Mouse (Mus musculus): Measurements from ENCODE around the gene Taok3. TPM values are rescaled to one million over a fixed set of nuclear protein-coding genes. Genes with fewer than 3 reads are reported as not detected.

Taok3 gene
- total and polyA plus RNA-seq, 3 experiments, result 58.4 to 213 (median 139) TPM

GRCm38 (mm10) chr5:117248351-117248750 lies 128.4 kb downstream of the Taok3 start:
- TF ChIP-seq GATA2 (IDR thresholded peaks at IDR 0.05; ENCODE audit: borderline replicate concordance, low read depth, low read length) (no peak), CTCF (IDR thresholded peaks at IDR 0.05; ENCODE audit: low read depth, low read length) (no peak), POLR2AphosphoS5 (IDR thresholded peaks at IDR 0.05; ENCODE audit: insufficient replicate concordance, low read depth, low read length) (no peak), GATA1 (IDR thresholded peaks at IDR 0.05; ENCODE audit: borderline replicate concordance, low read length) (no peak), TAL1 (conservative IDR thresholded peaks at IDR 0.05; ENCODE audit: low read depth, low read length) (no peak)
- Histone ChIP-seq H3K36me3 (replicated peaks) (peaks cover 99% of the 10 kb centered on the region), H3K27me3 (ENCODE audit: insufficient read depth, low read length) (no peaks in the 10 kb centered on the region), H3K9me3 (replicated peaks) (no peaks in the 10 kb centered on the region), H3K4me1 (ENCODE audit: insufficient read depth, low read depth, low read length) (peaks cover 24% of the 10 kb centered on the region), H3K4me3 (ENCODE audit: low read depth, low read length) (no peak overlapping the region)
- ATAC-seq (ENCODE audit: extremely low read depth, insufficient number of reproducible peaks, low FRiP score, poor library complexity, severe bottlenecking) (no peak), DNase-seq (ENCODE audit: low spot score) (no peak)

- H3K36me3 ChIP-seq (replicated peaks), result peaks cover 99% of the 10 kb centered on the region
- TF ChIP-seq GATA2 (IDR thresholded peaks at IDR 0.05; ENCODE audit: borderline replicate concordance, low read depth, low read length), result no peak
- TF ChIP-seq TAL1 (conservative IDR thresholded peaks at IDR 0.05; ENCODE audit: low read depth, low read length), result no peak
- no peak for TF ChIP-seq POLR2AphosphoS5 (IDR thresholded peaks at IDR 0.05; ENCODE audit: insufficient replicate concordance, low read depth, low read length)
- TF ChIP-seq CTCF (IDR thresholded peaks at IDR 0.05; ENCODE audit: low read depth, low read length), result no peak
- TF ChIP-seq GATA1 (IDR thresholded peaks at IDR 0.05; ENCODE audit: borderline replicate concordance, low read length), result no peak
- H3K4me3 ChIP-seq (ENCODE audit: low read depth, low read length), result no peak overlapping the region
Observed at GRCm38 (mm10) chr5:117250796-117251195, 130.9 kb downstream of the Taok3 start.

DNA sequence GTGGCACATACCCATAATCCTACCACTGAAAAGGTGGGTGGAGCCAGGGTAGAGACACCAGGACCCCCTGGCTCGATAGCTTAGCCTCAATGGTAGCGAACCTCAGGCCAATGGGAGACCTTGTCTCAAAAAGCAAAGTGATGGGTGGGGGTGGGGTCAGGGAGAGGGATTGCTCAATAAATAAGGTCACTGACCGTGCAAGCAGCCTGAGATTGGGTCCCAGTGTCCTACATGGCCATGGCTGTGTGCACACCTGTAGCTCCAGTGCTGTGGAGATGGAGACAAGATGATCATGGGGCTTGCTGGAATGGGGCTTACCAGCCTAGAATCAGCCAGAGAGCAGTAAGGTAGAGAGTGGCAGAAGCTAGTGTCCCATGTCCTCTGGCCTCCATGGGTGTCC lies 131.8 kb downstream of the Taok3 start:
- Histone ChIP-seq H3K4me3 (ENCODE audit: low read depth, low read length) (no peak overlapping the region), H3K36me3 (replicated peaks) (peaks cover 99% of the 10 kb centered on the region), H3K4me1 (ENCODE audit: insufficient read depth, low read depth, low read length) (no peaks in the 10 kb centered on the region; the same call in 1 of the 2 replicates), H3K27me3 (ENCODE audit: insufficient read depth, low read length) (no peaks in the 10 kb centered on the region), H3K9me3 (replicated peaks) (no peaks in the 10 kb centered on the region)
- ATAC-seq (ENCODE audit: extremely low read depth, insufficient number of reproducible peaks, low FRiP score, poor library complexity, severe bottlenecking), result no peak
- DNase-seq (ENCODE audit: low spot score), result no peak
- TF ChIP-seq GATA2 (IDR thresholded peaks at IDR 0.05; ENCODE audit: borderline replicate concordance, low read depth, low read length) (no peak), TAL1 (conservative IDR thresholded peaks at IDR 0.05; ENCODE audit: low read depth, low read length) (no peak), GATA1 (IDR thresholded peaks at IDR 0.05; ENCODE audit: borderline replicate concordance, low read length) (no peak), POLR2AphosphoS5 (IDR thresholded peaks at IDR 0.05; ENCODE audit: insufficient replicate concordance, low read depth, low read length) (no peak), CTCF (IDR thresholded peaks at IDR 0.05; ENCODE audit: low read depth, low read length) (no peak)

More at GRCm38 (mm10) chr5:117250796-117251195, 130.9 kb downstream of the Taok3 start:
- Histone ChIP-seq H3K4me1 (ENCODE audit: insufficient read depth, low read depth, low read length) (peaks cover 2% of the 10 kb centered on the region), H3K27me3 (ENCODE audit: insufficient read depth, low read length) (no peaks in the 10 kb centered on the region), H3K9me3 (replicated peaks) (no peaks in the 10 kb centered on the region)
- ATAC-seq (ENCODE audit: extremely low read depth, insufficient number of reproducible peaks, low FRiP score, poor library complexity, severe bottlenecking), result no peak
- DNase-seq (ENCODE audit: low spot score), result no peak

GRCm38 (mm10) chr5:117258276-117258675 lies 138.3 kb downstream of the Taok3 start:
- Histone ChIP-seq H3K36me3 (replicated peaks) (peaks cover 100% of the 10 kb centered on the region), H3K4me3 (ENCODE audit: low read depth, low read length) (no peak overlapping the region), H3K4me1 (ENCODE audit: insufficient read depth, low read depth, low read length) (no peaks in the 10 kb centered on the region), H3K27me3 (ENCODE audit: insufficient read depth, low read length) (no peaks in the 10 kb centered on the region), H3K9me3 (replicated peaks) (no peaks in the 10 kb centered on the region)
- TF ChIP-seq GATA2 (IDR thresholded peaks at IDR 0.05; ENCODE audit: borderline replicate concordance, low read depth, low read length) (no peak), TAL1 (conservative IDR thresholded peaks at IDR 0.05; ENCODE audit: low read depth, low read length) (no peak), POLR2AphosphoS5 (IDR thresholded peaks at IDR 0.05; ENCODE audit: insufficient replicate concordance, low read depth, low read length) (no peak), CTCF (IDR thresholded peaks at IDR 0.05; ENCODE audit: low read depth, low read length) (no peak), GATA1 (IDR thresholded peaks at IDR 0.05; ENCODE audit: borderline replicate concordance, low read length) (no peak)
- DNase-seq (ENCODE audit: low spot score) (no peak), ATAC-seq (ENCODE audit: extremely low read depth, insufficient number of reproducible peaks, low FRiP score, poor library complexity, severe bottlenecking) (no peak)

DNA sequence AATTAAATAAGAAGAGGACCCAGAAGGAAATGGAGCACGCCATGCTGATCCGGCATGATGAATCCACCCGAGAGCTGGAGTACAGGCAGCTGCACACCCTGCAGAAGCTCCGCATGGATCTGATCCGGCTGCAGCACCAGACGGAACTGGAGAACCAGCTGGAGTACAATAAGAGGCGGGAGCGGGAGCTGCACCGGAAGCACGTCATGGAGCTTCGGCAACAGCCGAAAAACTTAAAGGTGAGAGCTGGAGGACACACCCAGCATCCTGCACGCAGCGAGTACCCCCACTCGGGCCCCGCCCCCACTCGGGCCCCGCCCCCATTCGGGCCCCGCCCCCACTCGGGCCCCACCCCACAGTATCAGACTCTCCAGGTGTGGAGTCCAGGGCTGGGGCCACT lies 143.6 kb downstream of the Taok3 start:
- H3K4me3 ChIP-seq (ENCODE audit: low read depth, low read length), result no peak overlapping the region
- peaks cover 99% of the 10 kb centered on the region for H3K36me3 ChIP-seq (replicated peaks)
- H3K4me1 ChIP-seq (ENCODE audit: insufficient read depth, low read depth, low read length), result no peaks in the 10 kb centered on the region; the same call in 1 of the 2 replicates
- no peaks in the 10 kb centered on the region for H3K9me3 ChIP-seq (replicated peaks)
- no peaks in the 10 kb centered on the region for H3K27me3 ChIP-seq (ENCODE audit: insufficient read depth, low read length)
- DNase-seq (ENCODE audit: low spot score), result no peak
- TF ChIP-seq POLR2AphosphoS5 (IDR thresholded peaks at IDR 0.05; ENCODE audit: insufficient replicate concordance, low read depth, low read length), result no peak
- TF ChIP-seq TAL1 (conservative IDR thresholded peaks at IDR 0.05; ENCODE audit: low read depth, low read length), result no peak
- TF ChIP-seq CTCF (IDR thresholded peaks at IDR 0.05; ENCODE audit: low read depth, low read length), result no peak
- TF ChIP-seq GATA2 (IDR thresholded peaks at IDR 0.05; ENCODE audit: borderline replicate concordance, low read depth, low read length), result no peak
- TF ChIP-seq GATA1 (IDR thresholded peaks at IDR 0.05; ENCODE audit: borderline replicate concordance, low read length), result no peak
- ATAC-seq (ENCODE audit: extremely low read depth, insufficient number of reproducible peaks, low FRiP score, poor library complexity, severe bottlenecking), result no peak

GRCm38 (mm10) chr5:117264701-117265100 lies 144.8 kb downstream of the Taok3 start:
- no peak for DNase-seq (ENCODE audit: low spot score)
- Histone ChIP-seq H3K9me3 (replicated peaks) (no peaks in the 10 kb centered on the region), H3K4me3 (ENCODE audit: low read depth, low read length) (no peak overlapping the region), H3K4me1 (ENCODE audit: insufficient read depth, low read depth, low read length) (no peaks in the 10 kb centered on the region; the same call in 1 of the 2 replicates), H3K27me3 (ENCODE audit: insufficient read depth, low read length) (no peaks in the 10 kb centered on the region), H3K36me3 (replicated peaks) (peaks cover 99% of the 10 kb centered on the region)
- TF ChIP-seq GATA1 (IDR thresholded peaks at IDR 0.05; ENCODE audit: borderline replicate concordance, low read length) (no peak), GATA2 (IDR thresholded peaks at IDR 0.05; ENCODE audit: borderline replicate concordance, low read depth, low read length) (no peak), CTCF (IDR thresholded peaks at IDR 0.05; ENCODE audit: low read depth, low read length) (no peak), POLR2AphosphoS5 (IDR thresholded peaks at IDR 0.05; ENCODE audit: insufficient replicate concordance, low read depth, low read length) (no peak), TAL1 (conservative IDR thresholded peaks at IDR 0.05; ENCODE audit: low read depth, low read length) (no peak)
- no peak for ATAC-seq (ENCODE audit: extremely low read depth, insufficient number of reproducible peaks, low FRiP score, poor library complexity, severe bottlenecking)

Data from G1E (cell line).